Mouse (Mus musculus) neural tube, embryonic 14.5 days (tissue): ENCODE measurements at regions not wholly inside any gene's neighbourhood (a gene's known extent, or its start where the extent isn't known, plus 50 kb on each side); places are given as distances from the start of the nearest gene placed in this dataset.
"Not testable (repeated sequence)": the region's sequence is repeated elsewhere in the genome, so short reads cannot be mapped to it uniquely, and the experiment has no call there.

Experiments
- ATAC-seq: fragments of 200-750 bp; cut with Nextera tagmentation; 2 replicates; pipeline ENCODE4 v1.8.0; 2017; ENCODE audit warnings: low read depth, mild to moderate bottlenecking, moderate TSS enrichment, moderate library complexity
- H3K27ac ChIP-seq: fragments of 300-500 bp; sonication (generic); 2 replicates; pipeline ENCODE4 v1.5.1; 2014; ENCODE audit warnings: low read depth, mild to moderate bottlenecking, control low read depth, low read length, moderate library complexity, mixed read lengths
- H3K27me3 ChIP-seq: fragments of 300-500 bp; sonication (generic); 2 replicates; pipeline ENCODE4 v1.6.1; 2014; ENCODE audit warnings: low read length; ENCODE audit not compliant: control insufficient read depth, insufficient read depth
- H3K36me3 ChIP-seq: fragments of 300-500 bp; sonication (generic); 2 replicates; pipeline ENCODE4 v1.6.1; 2014; ENCODE audit warnings: low read length, mixed read lengths; ENCODE audit not compliant: control insufficient read depth, insufficient read depth
- H3K4me1 ChIP-seq: fragments of 300-500 bp; sonication (generic); 2 replicates; pipeline ENCODE4 v1.6.1; 2014; ENCODE audit warnings: low read length; ENCODE audit not compliant: control insufficient read depth, insufficient read depth
- H3K4me2 ChIP-seq: fragments of 300-500 bp; sonication (generic); 2 replicates; pipeline ENCODE4 v1.6.1; 2014; ENCODE audit warnings: mild to moderate bottlenecking, low read depth, low read length, control low read depth
- H3K4me3 ChIP-seq: fragments of 300-500 bp; sonication (generic); 2 replicates; pipeline ENCODE4 v1.5.1; 2014; ENCODE audit warnings: low read depth, low read length, control low read depth, mixed read lengths
- H3K9ac ChIP-seq: fragments of 300-500 bp; sonication (generic); replicated peaks from 2 replicates; pipeline ENCODE4 v1.6.1; 2014; ENCODE audit warnings: low read depth, mild to moderate bottlenecking, control low read depth, low read length, mixed read lengths
- H3K9me3 ChIP-seq: fragments of 300-500 bp; sonication (generic); 2 replicates; pipeline ENCODE4 v1.6.1; 2016; ENCODE audit warnings: low read length; ENCODE audit not compliant: control insufficient read depth
- WGBS: fragments of 180-500 bp; shearing (Covaris S2); extraction: QIAGEN DNeasy Blood & Tissue Kit; methylation state at CpG from one replicate; pipeline ENCODE4 v1.1.7; 2014; 5-methylcytosine and 5-hydroxymethylcytosine counted together

GRCm38 (mm10) chr6:67954570-67954969 is 419.0 kb upstream of the Tacstd2 start:
- not testable (repeated sequence) for H3K9ac ChIP-seq, H3K4me2 ChIP-seq, H3K36me3 ChIP-seq, ATAC-seq, H3K9me3 ChIP-seq, H3K4me3 ChIP-seq, H3K27ac ChIP-seq, H3K27me3 ChIP-seq, H3K4me1 ChIP-seq

DNA sequence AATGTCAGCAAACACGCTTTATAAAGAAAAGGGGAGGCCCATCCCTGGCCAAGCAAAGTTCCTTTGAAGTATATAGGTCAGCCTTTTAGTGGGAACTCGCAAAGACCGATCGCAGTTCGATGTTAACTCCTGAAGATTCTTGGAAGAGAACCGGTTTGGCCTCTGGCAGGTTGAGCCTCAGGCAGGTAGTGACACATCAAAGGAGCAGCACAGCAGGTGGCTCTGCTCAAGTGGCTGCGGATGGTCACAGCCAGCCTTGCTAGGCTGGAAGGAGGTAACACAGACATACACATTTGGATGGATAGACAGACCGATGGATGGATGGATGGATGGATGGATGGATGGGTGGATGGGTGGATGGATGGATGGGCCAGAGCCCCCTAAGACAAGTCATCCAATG is 395.9 kb upstream of the Tacstd2 start:
- not testable (repeated sequence) for H3K4me3 ChIP-seq, H3K9me3 ChIP-seq, H3K27ac ChIP-seq, H3K4me2 ChIP-seq, H3K36me3 ChIP-seq, H3K4me1 ChIP-seq, H3K27me3 ChIP-seq, ATAC-seq, H3K9ac ChIP-seq
- WGBS, result 44% methylated on average over 8 of the region's 8 CpGs

DNA sequence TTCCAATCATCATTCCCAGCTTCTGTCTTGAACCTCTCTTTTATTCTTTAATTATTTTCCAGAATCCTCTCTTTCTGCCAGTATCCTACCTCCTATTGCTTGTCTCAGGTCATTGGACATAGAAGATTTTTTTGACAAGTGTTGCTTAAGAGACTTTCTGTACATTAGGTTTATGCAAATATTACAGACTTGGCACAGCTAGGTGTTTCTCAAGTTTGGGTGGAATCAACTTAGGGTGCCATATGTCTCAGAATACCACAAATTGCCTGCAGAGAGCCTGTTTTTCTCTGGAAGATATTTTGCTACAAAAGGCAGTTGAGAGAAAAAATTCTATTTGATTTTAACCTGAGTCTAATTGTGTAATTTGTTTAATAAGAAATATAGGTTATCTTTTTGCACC is 386.9 kb upstream of the Tacstd2 start:
- Histone ChIP-seq H3K4me2 (no peak overlapping the region), H3K27me3 (no peaks in the 10 kb centered on the region), H3K4me3 (no peak overlapping the region), H3K9me3 (no peaks in the 10 kb centered on the region), H3K9ac (no peak overlapping the region), H3K4me1 (no peaks in the 10 kb centered on the region), H3K36me3 (no peaks in the 10 kb centered on the region), H3K27ac (no peak overlapping the region)
- ATAC-seq, result no peak

DNA sequence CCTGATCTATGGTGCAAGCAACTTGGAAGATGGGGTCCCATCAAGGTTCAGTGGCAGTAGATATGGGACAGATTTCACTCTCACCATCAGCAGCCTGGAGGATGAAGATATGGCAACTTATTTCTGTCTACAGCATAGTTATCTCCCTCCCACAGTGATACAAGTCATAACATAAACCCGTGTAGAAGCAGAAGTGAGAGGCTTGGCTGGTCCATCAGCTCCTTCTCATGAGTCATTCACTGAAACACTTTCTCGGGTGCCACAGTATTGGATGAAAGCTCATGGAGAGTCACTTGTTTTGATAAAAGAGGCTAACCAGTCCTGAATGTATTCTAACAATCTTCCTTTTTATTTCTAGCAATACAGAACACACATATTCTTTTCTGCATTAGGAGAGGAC is 378.3 kb upstream of the Tacstd2 start:
- H3K36me3 ChIP-seq, result no peaks in the 10 kb centered on the region
- ATAC-seq, result no peak
- H3K27me3 ChIP-seq, result no peaks in the 10 kb centered on the region
- WGBS, result 77% methylated on average over 2 of the region's 2 CpGs
- H3K4me3 ChIP-seq, result no peak overlapping the region
- H3K9me3 ChIP-seq, result no peaks in the 10 kb centered on the region
- H3K4me1 ChIP-seq, result no peaks in the 10 kb centered on the region
- no peak overlapping the region for H3K9ac ChIP-seq
- no peak overlapping the region for H3K27ac ChIP-seq
- no peak overlapping the region for H3K4me2 ChIP-seq

- no peak overlapping the region for H3K9ac ChIP-seq
- no peak overlapping the region for H3K27ac ChIP-seq
- no peak for ATAC-seq
- H3K36me3 ChIP-seq, result no peaks in the 10 kb centered on the region
- no peaks in the 10 kb centered on the region for H3K4me1 ChIP-seq
- no peak overlapping the region for H3K4me2 ChIP-seq
- H3K4me3 ChIP-seq, result no peak overlapping the region
- 72% methylated on average over 3 of the region's 3 CpGs for WGBS
- no peaks in the 10 kb centered on the region for H3K27me3 ChIP-seq
- no peaks in the 10 kb centered on the region for H3K9me3 ChIP-seq
Measured at GRCm38 (mm10) chr6:67913309-67913708, 377.7 kb upstream of the Tacstd2 start.

- Histone ChIP-seq H3K9ac (no peak overlapping the region), H3K27me3 (no peaks in the 10 kb centered on the region), H3K4me1 (no peaks in the 10 kb centered on the region), H3K9me3 (no peaks in the 10 kb centered on the region), H3K4me2 (no peak overlapping the region), H3K27ac (no peak overlapping the region), H3K36me3 (no peaks in the 10 kb centered on the region), H3K4me3 (no peak overlapping the region)
- 81% methylated on average over 3 of the region's 3 CpGs for WGBS
- no peak for ATAC-seq
Measured at GRCm38 (mm10) chr6:67896495-67896894, 360.9 kb upstream of the Tacstd2 start.

DNA sequence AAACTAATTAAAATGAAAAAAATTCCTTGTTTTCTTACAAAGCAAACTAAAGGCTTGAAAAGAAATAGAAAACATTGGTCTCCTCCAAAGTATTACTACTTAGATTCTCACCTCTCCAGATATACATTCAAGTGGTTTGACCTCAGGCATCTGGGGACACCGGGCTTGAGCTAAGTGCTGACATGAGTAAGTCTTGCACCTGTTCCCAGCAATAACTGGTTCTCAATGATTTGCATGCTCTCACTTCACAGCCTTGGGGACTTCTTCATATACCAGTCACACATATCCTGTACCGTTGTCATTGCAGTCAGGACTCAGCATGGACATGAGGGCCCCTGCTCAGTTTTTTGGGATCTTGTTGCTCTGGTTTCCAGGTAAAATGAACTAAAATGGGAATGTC is 360.3 kb upstream of the Tacstd2 start:
- H3K9me3 ChIP-seq, result no peaks in the 10 kb centered on the region
- H3K4me1 ChIP-seq, result no peaks in the 10 kb centered on the region
- ATAC-seq, result no peak
- H3K4me2 ChIP-seq, result no peak overlapping the region
- 89% methylated on average over 2 of the region's 2 CpGs for WGBS
- no peak overlapping the region for H3K4me3 ChIP-seq
- no peak overlapping the region for H3K9ac ChIP-seq
- H3K36me3 ChIP-seq, result no peaks in the 10 kb centered on the region
- H3K27me3 ChIP-seq, result no peaks in the 10 kb centered on the region
- no peak overlapping the region for H3K27ac ChIP-seq

GRCm38 (mm10) chr6:67887586-67887985 is 352.0 kb upstream of the Tacstd2 start:
- H3K36me3 ChIP-seq, result no peaks in the 10 kb centered on the region
- ATAC-seq, result no peak
- no peaks in the 10 kb centered on the region for H3K27me3 ChIP-seq
- H3K9me3 ChIP-seq, result no peaks in the 10 kb centered on the region
- WGBS, result 47% methylated on average over 2 of the region's 2 CpGs
- H3K27ac ChIP-seq, result no peak overlapping the region
- no peak overlapping the region for H3K4me3 ChIP-seq
- no peak overlapping the region for H3K4me2 ChIP-seq
- no peak overlapping the region for H3K9ac ChIP-seq
- H3K4me1 ChIP-seq, result no peaks in the 10 kb centered on the region

DNA sequence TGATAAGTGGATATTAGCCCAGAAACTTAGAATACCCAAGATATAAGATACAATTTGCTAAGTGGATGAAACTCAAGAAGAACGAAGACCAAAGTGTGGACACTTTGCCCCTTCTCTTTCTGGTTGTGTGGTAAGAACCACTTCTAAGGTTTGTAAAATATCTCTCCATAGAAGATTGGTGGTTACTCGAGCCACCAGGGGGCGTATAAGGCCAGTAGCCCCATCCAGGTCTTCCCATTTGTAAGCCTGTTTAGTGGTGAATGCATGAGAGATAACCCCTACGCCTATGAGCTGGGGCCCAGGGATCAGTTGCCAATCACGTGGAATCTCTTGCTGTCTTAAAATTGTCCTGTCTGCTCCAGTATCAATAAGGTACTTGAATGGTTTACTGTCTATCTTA is 349.3 kb upstream of the Tacstd2 start:
- H3K4me1 ChIP-seq, result no peaks in the 10 kb centered on the region
- no peak for ATAC-seq
- 88% methylated on average over 5 of the region's 5 CpGs for WGBS
- H3K27ac ChIP-seq, result no peak overlapping the region
- no peak overlapping the region for H3K4me2 ChIP-seq
- H3K27me3 ChIP-seq, result no peaks in the 10 kb centered on the region
- H3K4me3 ChIP-seq, result no peak overlapping the region
- H3K9me3 ChIP-seq, result no peaks in the 10 kb centered on the region
- H3K36me3 ChIP-seq, result no peaks in the 10 kb centered on the region
- H3K9ac ChIP-seq, result no peak overlapping the region

DNA sequence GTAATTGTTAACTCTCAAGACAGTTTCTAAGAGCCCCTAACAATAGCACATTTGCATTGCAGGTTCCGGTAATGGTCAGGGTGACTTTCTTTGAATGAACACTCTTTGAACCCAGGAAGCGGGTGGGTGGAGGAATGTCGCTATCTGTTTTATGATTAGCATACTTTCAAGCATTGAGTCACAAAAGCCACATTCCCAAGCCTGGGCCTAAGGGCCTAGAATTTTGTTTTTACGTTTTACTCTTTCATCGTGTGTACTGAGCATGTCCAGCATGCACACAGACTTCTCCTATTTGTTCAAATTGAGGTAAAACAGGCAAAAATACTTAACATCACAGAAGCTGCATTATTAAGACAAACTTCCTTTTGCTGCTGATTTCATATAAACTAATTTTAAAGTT is 345.9 kb upstream of the Tacstd2 start:
- WGBS, result 86% methylated on average over 4 of the region's 5 CpGs
- ATAC-seq, H3K4me3 ChIP-seq: not testable (repeated sequence)

More for the DNA sequence above, 345.9 kb upstream of the Tacstd2 start:
- H3K27me3 ChIP-seq, H3K9me3 ChIP-seq, H3K4me1 ChIP-seq, H3K4me2 ChIP-seq, H3K36me3 ChIP-seq, H3K27ac ChIP-seq, H3K9ac ChIP-seq: not testable (repeated sequence)
